Mouse (Mus musculus) splenic B cell, adult 2 months (primary cell): ENCODE results near the gene Cd38.

Experiments used
- DNase-seq: peaks from one replicate; pipeline ENCODE4 v3.0.0-alpha.2; 2011; ENCODE audit warnings: low read depth, low spot score
- H3K27me3 ChIP-seq: 2 replicates; pipeline ENCODE4 v1.6.1; 2012; ENCODE audit warnings: mild to moderate bottlenecking, low read length, moderate library complexity, mixed read lengths; ENCODE audit not compliant: control insufficient read depth, poor library complexity, insufficient read depth, severe bottlenecking
- H3K36me3 ChIP-seq: 2 replicates; pipeline ENCODE4 v1.6.1; 2012; ENCODE audit warnings: mild to moderate bottlenecking, low read length, moderate library complexity, mixed read lengths; ENCODE audit not compliant: control insufficient read depth, poor library complexity, insufficient read depth, severe bottlenecking

Gene Cd38

GRCm38 (mm10) chr5:43947330-43947977 lies 79.1 kb downstream of the Cd38 start:
- DNase-seq = peak; percentile 84
- no peaks in the 10 kb centered on the region for H3K36me3 ChIP-seq
- H3K27me3 ChIP-seq = no peaks in the 10 kb centered on the region

- H3K27me3 ChIP-seq = no peaks in the 10 kb centered on the region; the same call in 1 of the 2 replicates
- DNase-seq = peak; percentile 93
- H3K36me3 ChIP-seq = no peaks in the 10 kb centered on the region
Observed at GRCm38 (mm10) chr5:43948111-43948743, 79.9 kb downstream of the Cd38 start.

GRCm38 (mm10) chr5:43948748-43949275 lies 80.5 kb downstream of the Cd38 start:
- peak; percentile 66 for DNase-seq
- Histone ChIP-seq H3K27me3 (no peaks in the 10 kb centered on the region; the same call in 1 of the 2 replicates), H3K36me3 (no peaks in the 10 kb centered on the region)

- no peak for DNase-seq
- Histone ChIP-seq H3K27me3 (no peaks in the 10 kb centered on the region; the same call in 1 of the 2 replicates), H3K36me3 (no peaks in the 10 kb centered on the region)
Observed at GRCm38 (mm10) chr5:43953241-43953640, 84.9 kb downstream of the Cd38 start.

- DNase-seq = no peak
- H3K36me3 ChIP-seq = no peaks in the 10 kb centered on the region
- H3K27me3 ChIP-seq = no peaks in the 10 kb centered on the region
Observed at GRCm38 (mm10) chr5:43959884-43960440, 91.6 kb downstream of the Cd38 start.

GRCm38 (mm10) chr5:43961056-43961455 lies 92.7 kb downstream of the Cd38 start:
- DNase-seq = no peak
- no peaks in the 10 kb centered on the region for H3K27me3 ChIP-seq
- no peaks in the 10 kb centered on the region for H3K36me3 ChIP-seq
